Mouse (Mus musculus): ENCODE measurements at regions not wholly inside any gene's neighbourhood (a gene's known extent, or its start where the extent isn't known, plus 50 kb on each side); places are given as distances from the start of the nearest gene placed in this dataset.
A peak's percentile ranks its signal among the peaks of the same experiment; 100 is the strongest.

GRCm38 (mm10) chr6:94772391-94772790, 72.4 kb upstream of the Lrig1 start:
- DNase-seq (ENCODE audit: low spot score): peak; percentile 54

- DNase-seq (ENCODE audit: low spot score): no peak
Observed at GRCm38 (mm10) chr6:94768230-94768629, 68.3 kb upstream of the Lrig1 start.

- no peak for DNase-seq (ENCODE audit: low spot score)
Observed at GRCm38 (mm10) chr6:94765724-94766123, 65.8 kb upstream of the Lrig1 start.

GRCm38 (mm10) chr6:94761341-94761740, 61.4 kb upstream of the Lrig1 start:
- DNase-seq (ENCODE audit: low spot score): peak; percentile 53

GRCm38 (mm10) chr6:94760629-94761111, 60.7 kb upstream of the Lrig1 start:
- peak; percentile 18 for DNase-seq (ENCODE audit: low spot score)

GRCm38 (mm10) chr6:94759649-94760048, 59.7 kb upstream of the Lrig1 start:
- DNase-seq (ENCODE audit: low spot score): no peak

GRCm38 (mm10) chr6:94756006-94756405, 56.0 kb upstream of the Lrig1 start:
- DNase-seq (ENCODE audit: low spot score): peak; percentile 59

GRCm38 (mm10) chr6:94755297-94755831, 55.4 kb upstream of the Lrig1 start:
- peak; percentile 38 for DNase-seq (ENCODE audit: low spot score)

GRCm38 (mm10) chr6:94754522-94754921, 54.6 kb upstream of the Lrig1 start:
- no peak for DNase-seq (ENCODE audit: low spot score)

GRCm38 (mm10) chr6:94751101-94751440, 51.1 kb upstream of the Lrig1 start:
- peak; percentile 62 for DNase-seq (ENCODE audit: low spot score)

GRCm38 (mm10) chr6:94750228-94751100, 50.5 kb upstream of the Lrig1 start:
- peak; percentile 76 for DNase-seq (ENCODE audit: low spot score)

All from embryo, embryonic 10.5 days (tissue).